Mouse (Mus musculus): ENCODE measurements around the gene Sema4g.

Sema4g gene

GRCm38 (mm10) chr19:45048644-45049365, 59.9 kb downstream of the Sema4g start:
- DNase-seq (ENCODE audit: low spot score), result no peak

DNA sequence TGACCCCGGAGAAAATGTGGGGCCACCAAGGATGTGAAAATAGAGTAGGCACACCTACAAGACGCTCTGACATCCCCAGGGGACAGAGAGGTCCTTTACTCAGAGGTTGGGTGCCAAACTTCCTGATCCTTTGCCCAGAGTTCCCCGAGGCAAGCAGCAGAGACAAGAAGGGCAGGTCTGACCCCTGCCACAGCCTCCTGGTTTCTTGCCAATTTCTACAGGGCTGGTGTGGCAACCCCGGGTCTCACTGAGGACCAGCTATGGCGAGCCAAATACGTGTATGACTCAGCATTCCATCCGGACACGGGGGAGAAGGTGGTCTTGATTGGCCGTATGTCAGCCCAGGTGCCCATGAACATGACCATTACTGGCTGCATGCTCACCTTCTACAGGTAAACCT, 60.6 kb downstream of the Sema4g start:
- no peak for DNase-seq (ENCODE audit: low spot score)

Data from layer of hippocampus, adult 9-10 months (tissue).